Mouse (Mus musculus) stomach, embryonic 14.5 days (tissue): ENCODE data around the gene Capzb. TPM values are rescaled to one million over a fixed set of nuclear protein-coding genes. Genes with fewer than 3 reads are reported as not detected.

Experiments used
- ATAC-seq: fragments of 200-750 bp; cut with Nextera tagmentation; 2 replicates; pipeline ENCODE4 v1.8.0; 2017; ENCODE audit warnings: low read depth, moderate TSS enrichment; ENCODE audit not compliant: insufficient number of reproducible peaks, insufficient read depth, low FRiP score
- H3K27ac ChIP-seq: fragments of 300-500 bp; sonication (generic); 2 replicates; pipeline ENCODE4 v1.5.1; 2014; ENCODE audit warnings: mild to moderate bottlenecking, low read length, moderate library complexity, mixed read lengths
- H3K27me3 ChIP-seq: fragments of 300-500 bp; sonication (generic); 2 replicates; pipeline ENCODE4 v1.6.1; 2014; ENCODE audit warnings: low read length, control low read depth, mixed read lengths; ENCODE audit not compliant: control insufficient read depth, insufficient read depth
- H3K36me3 ChIP-seq: fragments of 300-500 bp; sonication (generic); 2 replicates; pipeline ENCODE4 v1.6.1; 2014; ENCODE audit warnings: mild to moderate bottlenecking, control low read depth, low read length, moderate library complexity, mixed read lengths; ENCODE audit not compliant: control insufficient read depth, insufficient read depth
- H3K4me1 ChIP-seq: fragments of 300-500 bp; sonication (generic); 2 replicates; pipeline ENCODE4 v1.6.1; 2014; ENCODE audit warnings: low read length, control low read depth, mixed read lengths; ENCODE audit not compliant: control insufficient read depth, insufficient read depth
- H3K4me2 ChIP-seq: fragments of 300-500 bp; sonication (generic); replicated peaks from 2 replicates; pipeline ENCODE4 v1.6.1; 2014; ENCODE audit warnings: low read depth, low read length, control low read depth
- H3K4me3 ChIP-seq: fragments of 300-500 bp; sonication (generic); 2 replicates; pipeline ENCODE4 v1.5.1; 2014; ENCODE audit warnings: low read depth, low read length, control low read depth
- H3K9ac ChIP-seq: fragments of 300-500 bp; sonication (generic); replicated peaks from 2 replicates; pipeline ENCODE4 v1.6.1; 2014; ENCODE audit warnings: low read depth, mild to moderate bottlenecking, control low read depth, low read length, moderate library complexity, mixed read lengths
- H3K9me3 ChIP-seq: fragments of 300-500 bp; sonication (generic); 2 replicates; pipeline ENCODE4 v1.6.1; 2016; ENCODE audit warnings: low read depth, low read length, control low read depth; ENCODE audit not compliant: control insufficient read depth
- WGBS: fragments of 180-500 bp; shearing (Covaris S2); extraction: QIAGEN DNeasy Blood & Tissue Kit; methylation state at CpG from one replicate; pipeline ENCODE4 v1.1.7; 2014; 5-methylcytosine and 5-hydroxymethylcytosine counted together
- polyA plus RNA-seq: library from polyadenylated mRNA; unstranded; fragments of >200 nt; fragmentation: Nextera tagmentation; extraction: Ambion mirVana; gene quantifications from 2 replicates; pipeline ENCODE4 v1.2.1, GENCODE M21; 2014

Capzb gene
- polyA plus RNA-seq, 1 experiment from 2014 or later, result 280 TPM

- H3K4me3 ChIP-seq, result no peak overlapping the region
- 69% methylated on average over 7 of the region's 7 CpGs for WGBS
- no peak overlapping the region for H3K27ac ChIP-seq
- H3K9me3 ChIP-seq, result no peaks in the 10 kb centered on the region
- H3K36me3 ChIP-seq, result peaks cover 2% of the 10 kb centered on the region; the same call in 1 of the 2 replicates
- no peak for ATAC-seq
- no peak overlapping the region for H3K9ac ChIP-seq
- peaks cover 41% of the 10 kb centered on the region for H3K4me1 ChIP-seq
- no peaks in the 10 kb centered on the region for H3K27me3 ChIP-seq
- H3K4me2 ChIP-seq, result no peak overlapping the region
These were observed 55.3 kb downstream of the Capzb start for GRCm38 (mm10) chr4:139247966-139248365.

GRCm38 (mm10) chr4:139248736-139249135, 56.0 kb downstream of the Capzb start:
- Histone ChIP-seq H3K4me1 (peaks cover 44% of the 10 kb centered on the region), H3K9me3 (no peaks in the 10 kb centered on the region), H3K9ac (no peak overlapping the region), H3K4me3 (no peak overlapping the region), H3K4me2 (no peak overlapping the region), H3K27ac (peak overlapping the region; percentile 76; the same call in 1 of the 2 replicates), H3K27me3 (no peaks in the 10 kb centered on the region), H3K36me3 (no peaks in the 10 kb centered on the region; the same call in 1 of the 2 replicates)
- ATAC-seq, result no peak
- 77% methylated on average over 5 of the region's 5 CpGs for WGBS

GRCm38 (mm10) chr4:139250043-139250442, 57.3 kb downstream of the Capzb start:
- Histone ChIP-seq H3K36me3 (no peaks in the 10 kb centered on the region; the same call in 1 of the 2 replicates), H3K9me3 (no peaks in the 10 kb centered on the region), H3K4me3 (no peak overlapping the region), H3K9ac (no peak overlapping the region), H3K4me1 (peaks cover 44% of the 10 kb centered on the region), H3K27me3 (no peaks in the 10 kb centered on the region), H3K4me2 (no peak overlapping the region), H3K27ac (peak overlapping the region; percentile 84; the same call in 1 of the 2 replicates)
- ATAC-seq, result no peak
- 28% methylated on average over 5 of the region's 5 CpGs for WGBS

- 54% methylated on average over 8 of the region's 8 CpGs for WGBS
- H3K4me2 ChIP-seq, result no peak overlapping the region
- H3K9me3 ChIP-seq, result no peaks in the 10 kb centered on the region
- peak; percentile 60 for ATAC-seq
- H3K4me1 ChIP-seq, result peaks cover 44% of the 10 kb centered on the region
- H3K4me3 ChIP-seq, result no peak overlapping the region
- peak overlapping the region; percentile 84; the same call in 1 of the 2 replicates for H3K27ac ChIP-seq
- H3K36me3 ChIP-seq, result no peaks in the 10 kb centered on the region; the same call in 1 of the 2 replicates
- no peaks in the 10 kb centered on the region for H3K27me3 ChIP-seq
- H3K9ac ChIP-seq, result no peak overlapping the region
These were observed 58.2 kb downstream of the Capzb start for GRCm38 (mm10) chr4:139250886-139251285.

- Histone ChIP-seq H3K9me3 (no peaks in the 10 kb centered on the region), H3K36me3 (peaks cover 1% of the 10 kb centered on the region; the same call in 1 of the 2 replicates), H3K27me3 (no peaks in the 10 kb centered on the region), H3K4me3 (no peak overlapping the region), H3K27ac (peak overlapping the region; percentile 84; the same call in 1 of the 2 replicates), H3K9ac (no peak overlapping the region), H3K4me2 (no peak overlapping the region), H3K4me1 (peaks cover 44% of the 10 kb centered on the region)
- peak; percentile 56; the same call in 1 of the 2 replicates for ATAC-seq
- WGBS, result 32% methylated on average over 22 of the region's 22 CpGs
These were observed 59.5 kb downstream of the Capzb start for GRCm38 (mm10) chr4:139252051-139252760.

- H3K27ac ChIP-seq, result no peak overlapping the region
These were observed 60.5 kb downstream of the Capzb start for GRCm38 (mm10) chr4:139253206-139253605.

GRCm38 (mm10) chr4:139256146-139256545, 63.4 kb downstream of the Capzb start:
- no peak overlapping the region for H3K4me2 ChIP-seq

More at GRCm38 (mm10) chr4:139253206-139253605, 60.5 kb downstream of the Capzb start:
- no peak overlapping the region for H3K4me3 ChIP-seq
- peaks cover 36% of the 10 kb centered on the region for H3K4me1 ChIP-seq
- no peak overlapping the region for H3K4me2 ChIP-seq
- no peak for ATAC-seq
- H3K9ac ChIP-seq, result no peak overlapping the region
- 84% methylated on average over 9 of the region's 9 CpGs for WGBS
- H3K36me3 ChIP-seq, result peaks cover 11% of the 10 kb centered on the region; the same call in 1 of the 2 replicates
- no peaks in the 10 kb centered on the region for H3K9me3 ChIP-seq
- H3K27me3 ChIP-seq, result no peaks in the 10 kb centered on the region

GRCm38 (mm10) chr4:139256708-139257107, 64.0 kb downstream of the Capzb start:
- no peak overlapping the region for H3K4me2 ChIP-seq
- H3K36me3 ChIP-seq, result peaks cover 17% of the 10 kb centered on the region; the same call in 1 of the 2 replicates
- 82% methylated on average over 8 of the region's 8 CpGs for WGBS
- no peaks in the 10 kb centered on the region for H3K9me3 ChIP-seq
- peaks cover 15% of the 10 kb centered on the region for H3K4me1 ChIP-seq
- no peak for ATAC-seq
- H3K4me3 ChIP-seq, result no peak overlapping the region
- no peak overlapping the region for H3K9ac ChIP-seq
- no peaks in the 10 kb centered on the region for H3K27me3 ChIP-seq
- no peak overlapping the region for H3K27ac ChIP-seq

More at GRCm38 (mm10) chr4:139256146-139256545, 63.4 kb downstream of the Capzb start:
- Histone ChIP-seq H3K4me3 (no peak overlapping the region), H3K27ac (no peak overlapping the region), H3K9ac (no peak overlapping the region), H3K4me1 (peaks cover 21% of the 10 kb centered on the region), H3K27me3 (no peaks in the 10 kb centered on the region), H3K9me3 (no peaks in the 10 kb centered on the region), H3K36me3 (peaks cover 13% of the 10 kb centered on the region; the same call in 1 of the 2 replicates)
- ATAC-seq, result no peak
- 68% methylated on average over 4 of the region's 4 CpGs for WGBS
